Mouse (Mus musculus) thymus, postnatal 14 days (tissue): ENCODE data around the gene Npm3.

Experiments used
- DNase-seq: peaks from one replicate; pipeline ENCODE4 v3.0.0; 2021

Npm3 gene

DNA sequence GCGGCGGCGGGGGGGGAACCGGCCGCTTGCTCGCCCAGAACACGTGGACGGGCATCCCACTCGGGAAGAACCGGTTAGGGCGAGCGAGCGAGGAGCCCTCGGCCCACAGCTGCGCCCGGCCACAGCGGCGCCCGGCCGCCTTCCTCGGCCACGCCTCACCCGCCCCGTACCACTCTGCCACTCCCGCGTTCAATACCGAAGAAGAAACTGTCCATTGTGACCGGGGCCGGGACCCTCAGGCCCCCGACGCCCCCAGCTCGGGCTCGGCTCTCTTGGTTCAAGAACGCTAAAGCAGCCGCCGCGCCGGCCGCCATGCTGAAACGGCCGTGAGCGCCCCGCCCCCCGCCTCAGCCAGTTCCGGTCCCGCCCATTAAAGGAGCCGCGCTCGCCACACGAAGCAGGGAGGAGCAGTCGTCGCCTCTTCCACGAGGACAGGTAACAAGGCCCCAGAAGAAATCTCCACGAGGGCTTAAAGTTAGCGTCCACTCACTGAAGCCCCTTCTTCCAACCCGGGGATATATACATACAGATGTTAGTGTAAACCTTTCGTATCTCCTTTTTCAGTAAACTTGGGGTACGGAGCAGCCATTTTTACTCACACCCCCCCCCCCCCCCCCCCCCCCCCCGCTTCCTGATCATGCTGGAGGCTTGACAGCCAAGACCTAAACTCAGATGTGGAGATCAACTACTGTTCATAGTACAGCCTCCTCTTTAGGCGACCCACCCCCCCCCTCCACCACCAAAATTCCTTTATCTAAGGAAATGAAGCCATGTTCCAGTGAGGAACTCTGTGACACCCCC is at the start of gene Npm3:
TSS of gene Npm3 (minus strand) at position 349 of the 801 bp plus-strand sequence.
- DNase-seq = peak; percentile 92

DNA sequence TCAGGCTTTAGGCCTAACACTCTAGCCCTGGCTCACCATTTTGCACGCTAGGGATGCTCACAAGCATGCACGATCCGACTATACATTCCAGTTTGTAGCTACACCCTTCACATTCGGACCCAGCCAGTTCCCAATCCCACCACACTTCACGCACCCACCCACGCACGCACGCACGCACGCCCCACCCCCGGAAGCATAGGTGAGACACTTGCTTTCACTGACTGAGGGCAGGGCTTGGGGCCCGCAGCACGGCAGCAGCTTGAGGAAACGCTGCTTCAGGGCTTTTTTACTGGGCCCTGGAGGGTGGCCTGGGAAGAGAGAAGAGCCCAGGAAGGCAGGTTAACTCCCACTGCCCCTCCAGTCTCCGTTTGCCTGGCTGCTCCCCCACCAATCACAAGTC is 47.5 kb upstream of the Npm3 start:
- DNase-seq = peak; percentile 22

DNA sequence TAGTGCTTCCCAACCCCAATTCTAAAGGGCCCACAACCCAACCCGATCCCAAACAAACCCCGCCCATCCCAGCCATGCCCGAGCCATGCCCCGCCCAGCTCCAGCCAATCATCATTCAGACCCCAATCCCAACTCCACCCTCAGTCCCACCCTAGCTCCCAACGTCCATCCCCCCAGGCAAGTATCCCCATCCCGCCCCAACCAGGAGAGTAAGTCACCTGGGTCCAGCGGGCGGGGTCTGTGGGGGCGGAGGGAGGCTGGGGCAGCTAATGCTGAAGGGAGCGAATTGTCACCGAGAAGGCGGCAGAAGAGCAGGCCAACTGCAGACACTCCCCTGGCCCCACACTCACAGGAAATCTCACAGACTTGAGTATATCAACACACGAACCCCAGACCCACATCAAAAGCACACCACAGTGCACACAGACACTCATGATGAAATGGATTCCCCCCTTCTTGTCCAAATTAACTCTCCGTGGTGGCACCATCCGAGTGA is 46.7 kb upstream of the Npm3 start:
- DNase-seq = peak; percentile 72

DNA sequence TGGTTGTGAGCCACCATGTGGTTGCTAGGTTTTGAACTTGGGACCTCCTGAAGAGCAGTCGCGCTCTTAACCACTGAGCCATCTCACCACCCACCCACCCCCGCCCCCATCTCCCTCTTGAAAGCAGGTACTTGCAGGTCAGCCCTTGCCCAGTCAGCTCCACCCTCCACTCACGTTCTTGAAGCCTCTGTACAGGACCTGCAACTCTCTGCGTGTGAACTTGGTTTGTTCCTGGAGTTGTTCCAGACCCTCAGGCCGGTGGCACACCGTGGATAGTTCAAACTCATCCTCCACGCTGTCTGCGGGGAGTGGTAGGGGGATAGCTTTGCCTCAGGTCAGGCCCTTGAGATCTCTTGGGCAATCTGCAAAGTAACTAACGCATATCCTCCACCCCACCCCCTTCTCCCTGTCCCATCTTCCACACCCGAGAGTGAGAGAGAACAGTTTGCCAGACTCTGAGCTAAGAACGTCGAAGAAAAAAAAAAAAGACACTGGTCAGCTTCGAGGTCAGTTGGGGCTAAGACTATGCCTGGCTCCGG is 46.1 kb upstream of the Npm3 start:
- no peak for DNase-seq

DNA sequence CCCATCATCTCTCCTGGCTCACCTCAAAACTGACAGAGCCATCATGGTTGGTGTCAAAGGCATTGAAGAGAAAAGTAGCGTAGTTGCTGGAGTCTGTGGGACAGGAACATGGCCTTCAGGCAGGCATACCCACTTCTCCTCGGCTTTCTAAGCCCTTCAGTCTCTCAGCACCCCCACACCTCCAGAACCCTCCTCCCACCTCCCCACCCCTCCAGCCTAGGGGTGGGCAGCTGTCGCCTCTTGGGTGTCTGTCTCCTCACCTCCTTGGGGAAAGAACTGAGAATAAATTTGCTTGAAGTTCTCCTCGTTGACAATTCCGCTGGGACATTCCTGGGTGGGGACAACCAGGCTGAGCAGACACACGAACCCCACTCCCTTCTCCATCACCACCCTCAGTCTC is 45.3 kb upstream of the Npm3 start:
- DNase-seq = no peak

DNA sequence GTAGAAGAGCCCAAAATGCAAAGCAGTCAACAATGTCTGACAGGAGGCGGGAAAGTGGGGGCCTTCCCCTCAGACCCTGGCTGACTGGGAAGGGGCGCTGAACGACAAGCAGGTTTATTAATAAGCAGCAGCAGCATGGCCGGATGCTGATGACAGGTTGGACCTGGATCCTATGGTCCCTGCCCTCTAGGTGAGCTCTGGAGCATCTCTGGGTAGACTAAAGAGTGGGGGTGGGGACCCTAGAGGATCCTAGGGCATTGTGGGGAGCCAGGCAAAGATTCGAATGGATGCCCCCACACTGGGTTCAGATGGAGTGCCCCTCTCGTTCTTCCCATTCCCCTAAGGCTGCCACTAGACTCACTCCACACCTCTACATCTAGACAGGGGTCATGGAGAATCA is 43.0 kb upstream of the Npm3 start:
- DNase-seq = no peak

DNA sequence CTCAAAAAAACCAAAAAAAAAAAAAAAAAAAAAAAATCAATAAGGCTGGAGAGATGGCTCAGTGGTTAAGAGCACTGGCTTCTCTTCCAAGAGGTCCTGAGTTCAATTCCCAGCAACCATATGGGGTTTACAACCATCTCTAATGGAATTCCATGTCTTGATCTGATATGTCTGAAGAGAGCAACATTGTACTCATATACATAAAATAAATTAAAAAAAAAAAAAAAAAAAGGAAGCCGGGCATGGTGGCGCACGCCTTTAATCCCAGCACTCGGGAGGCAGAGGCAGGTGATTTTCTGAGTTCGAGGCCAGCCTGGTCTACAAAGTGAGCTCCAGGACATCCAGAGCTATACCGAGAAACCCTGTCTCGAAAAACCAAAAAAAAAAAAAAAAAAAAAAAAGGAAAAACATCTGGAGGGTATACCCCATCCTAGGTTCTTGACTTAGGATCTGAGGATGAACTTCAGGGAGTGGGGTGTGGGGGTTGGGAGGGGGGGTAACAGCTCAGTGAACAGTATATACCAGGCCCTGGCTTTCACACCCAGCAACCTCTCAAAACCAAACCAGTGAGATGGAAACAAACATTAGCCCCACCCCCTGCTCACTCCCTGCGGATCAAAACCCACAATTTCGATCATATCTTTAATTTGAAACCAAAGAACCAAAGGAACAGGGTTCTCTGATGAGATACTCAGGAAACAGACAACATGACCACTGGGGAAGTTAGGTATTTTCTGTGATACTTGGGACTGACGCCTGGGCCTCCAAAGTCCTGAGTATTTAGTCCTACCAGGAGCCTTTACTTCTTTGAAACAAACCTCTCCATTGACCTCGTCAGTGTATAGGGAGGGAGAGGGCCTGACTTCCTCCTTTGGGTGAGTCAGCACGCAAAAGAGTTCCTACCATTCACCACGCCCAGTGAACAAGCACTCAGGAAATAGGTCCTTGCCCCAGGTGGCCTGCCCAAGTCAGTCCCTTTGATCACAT is 40.8 kb upstream of the Npm3 start:
- DNase-seq = peak; percentile 34

DNA sequence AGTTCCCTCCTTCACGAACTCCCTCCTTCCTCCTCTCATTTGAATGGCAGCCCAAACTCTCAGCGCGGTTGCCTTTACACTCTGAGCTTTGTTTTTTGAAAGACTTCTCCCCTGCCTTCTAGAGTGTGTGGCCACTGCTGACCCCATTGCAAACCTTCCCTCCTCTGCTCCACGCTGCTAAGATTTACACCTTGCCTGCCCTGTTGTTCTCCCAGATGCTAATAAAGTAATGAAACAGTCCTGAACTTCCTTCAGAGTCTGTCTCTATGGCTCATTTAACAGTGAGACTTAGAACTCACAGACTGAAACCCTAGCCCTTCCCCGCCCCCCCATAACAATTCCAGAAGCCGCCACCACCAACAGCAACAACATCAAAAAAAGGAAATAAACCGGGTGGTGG is 40.0 kb upstream of the Npm3 start:
- DNase-seq = no peak

DNA sequence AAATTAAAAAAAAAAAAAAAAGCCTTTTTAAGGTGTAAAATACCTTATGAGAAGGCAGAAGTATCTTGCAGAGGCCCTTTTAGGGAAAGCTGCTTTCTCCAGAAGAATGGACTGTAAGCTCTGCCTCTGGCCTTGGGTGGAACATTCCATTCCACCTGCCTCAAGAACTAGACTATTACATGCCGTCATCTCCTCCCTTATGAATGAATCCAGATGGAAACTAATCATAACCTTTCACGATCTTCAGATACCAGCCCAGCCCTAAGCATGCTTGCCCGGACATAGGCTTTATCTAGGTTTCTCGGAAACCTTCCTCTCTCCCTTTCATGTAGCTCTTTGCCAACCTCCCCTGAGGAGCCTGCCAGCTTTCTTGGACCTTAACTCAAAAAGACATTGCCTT is 38.9 kb upstream of the Npm3 start:
- no peak for DNase-seq

DNA sequence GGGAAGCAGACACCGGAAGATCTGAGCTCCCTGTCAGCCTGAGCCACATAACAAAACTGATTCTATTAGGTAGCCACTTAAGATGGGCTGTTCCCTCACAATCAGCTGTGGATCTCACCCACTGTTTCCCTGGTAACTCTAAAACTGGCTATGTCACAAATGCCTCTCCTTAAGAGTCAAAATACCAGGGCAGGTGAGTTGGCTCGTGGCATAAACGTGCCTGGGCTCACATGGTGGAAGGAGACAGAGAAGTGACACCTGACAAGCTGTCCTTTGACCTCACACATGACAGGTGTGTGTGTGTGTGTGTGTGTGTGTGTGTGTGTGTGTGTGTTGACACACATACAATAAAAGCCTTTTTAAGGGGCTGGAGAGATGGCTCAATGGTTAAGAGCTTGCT is 38.1 kb upstream of the Npm3 start:
- DNase-seq = no peak

DNA sequence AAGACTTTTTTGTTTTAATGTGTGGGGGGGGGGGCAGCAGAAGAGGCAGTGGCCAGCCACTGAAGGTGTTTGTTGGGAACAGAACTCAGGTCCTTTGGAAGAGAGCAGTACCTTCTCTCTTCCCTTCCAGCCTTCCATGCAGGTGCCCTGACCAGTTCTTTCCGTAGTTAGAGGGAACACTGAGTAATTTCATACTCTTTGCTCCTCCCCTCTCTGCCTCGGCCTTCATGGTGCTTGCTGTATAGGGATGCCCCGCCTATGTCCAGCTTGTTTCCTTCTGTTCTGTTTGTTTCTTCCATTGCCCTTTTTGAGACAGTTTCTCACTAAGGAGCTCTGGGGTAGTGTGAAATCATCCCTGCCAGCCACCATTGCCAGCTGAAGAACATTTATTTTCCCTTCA is 36.1 kb upstream of the Npm3 start:
- no peak for DNase-seq

DNA sequence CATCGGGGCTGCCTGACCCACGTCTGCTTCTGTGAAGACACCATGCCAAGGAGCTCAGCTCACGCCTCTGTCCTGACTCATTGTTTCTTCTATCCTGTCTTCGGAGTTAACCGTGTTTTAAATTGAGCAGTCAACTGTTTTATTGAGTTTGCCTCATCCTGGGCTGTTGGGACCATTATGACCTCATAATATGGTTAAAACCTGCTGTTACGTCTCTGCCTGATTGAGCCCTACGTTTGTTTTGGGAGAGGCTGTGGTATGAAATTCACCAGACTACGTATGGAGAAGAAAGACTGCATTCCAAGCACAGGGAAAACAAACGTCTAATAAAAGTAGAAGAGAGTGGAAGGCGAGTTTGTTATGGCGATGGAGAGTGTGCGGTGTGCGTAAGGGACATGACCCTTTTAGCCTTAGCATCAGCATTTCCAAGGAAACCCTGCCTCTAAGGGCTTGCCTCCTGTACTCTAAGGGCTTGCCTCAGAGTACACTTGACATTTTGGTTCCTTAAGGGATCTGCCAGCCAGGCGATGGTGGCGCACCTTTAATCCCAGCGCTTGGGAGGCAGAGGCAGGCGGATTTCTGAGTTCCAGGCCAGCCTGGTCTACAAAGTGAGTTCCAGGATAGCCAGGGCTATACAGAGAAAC is 34.7 kb upstream of the Npm3 start:
- DNase-seq = peak; percentile 21

DNA sequence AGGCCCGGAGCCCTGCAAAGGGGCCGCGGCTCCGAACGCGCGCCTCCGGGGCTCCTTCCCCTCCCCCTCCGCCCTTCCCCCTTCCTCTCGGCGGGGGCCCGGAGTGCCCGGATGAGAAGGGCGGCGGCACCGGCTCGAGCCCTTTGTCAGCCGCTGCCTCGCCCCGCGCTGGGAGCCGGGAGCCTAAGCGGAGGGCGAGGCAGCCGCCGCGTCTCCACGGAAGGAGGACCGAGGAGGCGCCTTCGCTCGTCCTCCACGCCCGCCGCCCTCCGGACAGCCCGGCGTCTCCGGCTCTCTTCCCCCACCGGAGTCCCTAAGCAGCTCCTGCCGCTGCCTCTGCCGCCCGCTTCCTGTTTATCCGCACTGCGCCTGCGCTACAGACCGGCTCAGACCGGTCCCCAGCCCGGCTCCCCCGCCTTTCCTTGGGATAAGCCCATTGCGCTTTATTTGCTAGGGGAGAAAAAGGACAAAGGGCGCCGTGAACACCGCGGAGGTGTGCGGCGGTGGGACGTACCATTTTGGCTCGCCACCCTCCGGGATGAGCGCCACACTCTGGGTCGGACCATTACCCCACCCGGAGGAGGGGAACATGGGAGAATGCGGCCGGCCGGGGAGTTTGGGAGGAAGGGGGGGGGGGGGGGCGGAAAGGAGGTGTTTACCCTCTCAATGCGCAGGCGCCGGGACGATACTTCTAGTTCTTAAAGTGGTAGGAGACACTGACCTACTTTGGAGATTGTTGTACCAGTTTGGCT is 34.0 kb upstream of the Npm3 start, which contains the start of gene Mgea5:
TSS of gene Mgea5 (minus strand) at position 657 of the 752 bp plus-strand sequence.
- DNase-seq = peak; percentile 99

DNA sequence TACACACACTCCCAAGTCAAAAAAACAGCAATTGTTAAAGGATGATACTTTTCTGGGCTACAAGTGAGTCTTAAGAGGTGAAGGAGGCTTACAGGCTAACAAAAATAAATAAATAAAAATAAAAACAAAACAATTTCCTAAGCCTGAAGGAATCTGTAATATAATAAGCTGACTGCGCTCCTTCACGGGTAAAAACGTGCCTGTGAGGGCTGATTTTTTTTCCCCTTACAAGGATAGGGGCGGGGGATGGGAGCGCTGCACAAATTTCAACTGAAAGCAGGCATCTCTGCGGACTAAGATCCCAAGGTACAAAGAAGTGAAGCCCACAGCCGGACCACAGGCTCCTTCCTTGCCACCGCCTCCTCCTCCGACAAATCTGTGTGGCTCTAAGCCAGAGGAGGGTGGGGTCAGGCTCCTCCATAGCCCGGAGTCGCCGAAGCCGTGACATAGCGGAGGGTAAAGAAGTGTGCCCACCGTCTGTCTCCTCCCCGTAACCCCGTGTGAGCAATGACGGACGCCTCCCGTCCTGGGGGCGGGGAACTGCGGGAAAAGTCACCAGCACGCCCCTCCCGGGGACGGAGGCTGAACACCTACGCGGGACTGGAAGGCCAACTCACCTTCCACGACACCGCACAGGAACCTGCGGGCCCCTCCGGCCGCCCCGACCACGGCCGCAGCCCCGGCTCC is 33.1 kb upstream of the Npm3 start:
- DNase-seq = peak; percentile 74

DNA sequence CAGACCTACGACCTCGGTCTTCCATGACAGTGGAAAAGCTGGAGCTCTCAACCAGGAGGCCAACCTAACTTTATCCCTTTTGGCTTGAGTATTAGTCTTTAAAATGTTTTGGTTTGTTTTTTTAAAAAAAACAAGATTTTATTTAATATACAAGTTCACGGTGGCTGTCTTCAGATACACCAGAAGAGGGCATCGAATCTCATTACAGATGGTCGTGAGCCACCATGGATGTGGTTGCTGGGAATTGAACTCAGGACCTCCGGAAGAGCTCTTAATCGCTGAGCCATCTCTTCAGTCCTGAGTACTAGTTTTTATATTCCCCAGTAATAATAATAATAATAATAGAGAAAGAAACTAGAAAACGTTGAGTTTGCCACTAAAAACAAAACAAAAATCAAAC is 32.3 kb upstream of the Npm3 start:
- no peak for DNase-seq

DNA sequence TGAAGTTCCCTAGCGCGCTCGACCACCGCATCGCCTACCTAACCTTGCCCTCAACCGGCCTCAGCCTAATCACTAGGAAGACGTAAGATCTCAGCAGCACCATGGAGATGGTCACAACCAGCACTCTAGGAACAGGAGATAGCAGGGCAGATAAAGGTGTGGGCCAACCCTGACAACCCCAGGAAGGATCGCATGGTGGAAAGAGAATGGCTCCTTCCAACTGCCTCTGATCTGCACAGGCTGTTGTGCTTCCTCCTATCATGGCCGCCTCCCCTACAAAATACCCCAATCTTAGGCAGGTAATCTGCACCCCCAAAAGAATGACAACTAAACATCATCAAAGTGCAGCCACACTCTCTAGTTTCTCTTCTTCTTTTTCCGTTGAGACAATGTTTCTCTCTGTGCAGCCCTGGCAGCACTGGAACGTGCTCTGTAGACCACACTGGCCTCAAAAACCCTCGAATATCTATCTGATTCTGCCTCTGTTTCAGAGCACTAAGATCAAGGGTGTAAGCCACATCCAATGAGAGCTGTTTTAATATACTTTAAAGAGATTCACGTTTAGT is 31.0 kb upstream of the Npm3 start:
- no peak for DNase-seq

DNA sequence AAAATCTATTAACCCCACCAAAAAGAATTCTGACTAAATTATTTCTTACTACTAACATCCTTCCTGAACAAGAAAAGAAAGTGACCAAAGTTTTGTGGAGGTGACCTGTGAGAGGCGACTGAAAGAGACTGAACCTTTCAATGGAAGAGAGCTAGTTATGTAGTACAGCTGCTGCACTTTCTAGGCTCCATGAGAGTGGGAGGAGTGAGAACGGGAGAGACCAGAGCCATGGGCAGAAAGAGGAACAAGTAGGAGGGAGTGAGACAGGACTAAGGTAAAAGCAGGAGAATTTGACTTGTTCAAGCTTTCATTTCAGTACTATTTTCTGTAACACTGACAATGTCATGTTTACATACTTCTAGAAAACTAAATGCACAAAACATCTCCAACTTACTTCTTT is 26.1 kb upstream of the Npm3 start:
- DNase-seq = no peak

DNA sequence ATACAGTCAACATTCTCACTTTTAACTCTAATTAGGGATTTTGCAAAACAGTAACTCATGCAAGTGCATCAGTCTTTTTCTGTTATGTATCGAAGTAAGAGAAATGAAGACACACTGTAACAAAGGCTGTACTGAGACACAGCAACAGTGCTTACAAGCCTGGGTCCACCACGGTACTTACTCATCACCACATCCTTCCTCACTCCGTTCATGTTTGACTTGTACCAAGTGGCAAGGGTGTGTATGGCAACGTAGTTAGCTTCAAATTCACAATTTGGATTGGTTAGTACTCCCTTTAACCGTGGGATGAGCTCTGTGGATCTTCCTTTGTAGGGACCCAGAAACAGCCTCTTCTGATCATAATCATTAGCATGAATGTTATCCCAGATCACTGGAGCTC is 22.1 kb upstream of the Npm3 start:
- DNase-seq = no peak

DNA sequence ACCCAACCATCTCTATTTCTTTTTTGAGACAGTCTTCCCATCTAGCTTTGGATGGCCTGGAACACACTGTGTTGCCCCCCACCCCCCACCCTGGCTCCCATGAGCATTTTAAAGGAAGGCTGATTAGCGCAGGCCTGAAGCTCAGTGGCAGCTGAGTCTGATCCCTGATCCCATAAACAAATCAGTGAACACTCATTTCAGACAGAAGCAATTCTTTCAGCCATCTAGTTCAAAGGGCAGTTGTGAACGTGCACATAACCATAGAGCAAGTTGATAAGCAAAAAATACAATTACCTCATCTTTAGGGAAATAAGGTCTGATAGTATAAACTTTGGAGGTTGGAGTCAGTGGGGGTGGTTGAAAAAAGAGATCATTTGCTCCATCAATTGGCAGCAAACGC is 11.4 kb upstream of the Npm3 start:
- no peak for DNase-seq

DNA sequence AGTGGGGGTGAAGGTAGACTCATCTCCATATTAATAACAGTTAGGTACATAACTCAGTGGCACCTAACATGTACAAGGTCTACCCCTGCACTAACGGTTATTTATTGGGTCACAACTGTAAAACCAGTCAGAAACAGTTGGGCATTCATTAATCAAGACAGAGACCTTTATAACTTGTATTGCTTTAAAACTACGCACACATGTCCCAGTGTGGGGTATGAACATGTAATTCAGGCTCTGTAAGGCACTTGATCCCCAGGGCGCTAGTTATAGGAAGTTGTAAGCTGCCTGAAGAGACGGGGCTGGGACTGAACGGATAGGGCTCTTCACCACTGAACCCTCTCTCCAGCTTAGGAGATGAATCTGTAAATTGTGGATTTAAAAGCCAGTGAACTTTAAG is 9.3 kb upstream of the Npm3 start:
- DNase-seq = no peak

DNA sequence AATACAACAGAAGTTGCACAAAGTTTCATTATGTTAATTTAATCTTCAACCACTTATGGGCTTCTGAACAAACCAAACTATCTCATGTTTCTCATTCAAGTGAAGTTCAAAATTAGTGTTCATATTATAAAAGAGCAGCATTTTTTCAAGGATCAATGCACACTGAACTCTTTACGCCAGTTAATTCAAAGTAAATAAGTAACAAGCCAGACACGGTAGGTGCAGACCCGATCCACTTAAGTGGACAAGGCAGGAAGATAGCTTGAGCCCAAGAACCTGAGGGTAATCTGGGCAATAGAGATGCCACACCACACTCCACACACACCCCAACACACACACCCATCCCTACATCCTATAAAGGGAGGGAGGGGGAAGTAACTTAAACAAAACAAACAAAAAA is 4.2 kb upstream of the Npm3 start:
- no peak for DNase-seq
